In genomic region chr6:52705280-52705679, GRCm38 (mm10) we compare ENCODE assay signal across 27 mouse cellular contexts. TPM values are rescaled to one million over a fixed set of nuclear protein-coding genes. Genes with fewer than 3 reads are reported as not detected.
A peak's percentile ranks its signal among the peaks of the same experiment; 100 is the strongest.
DNase-seq lines count a peak whose midpoint lies in the region; ATAC-seq and TF ChIP-seq lines count a peak whose summit lies in the region.
"Had no signal": no experiment of that assay in that cellular context is flagged by ENCODE, and none has a peak within 500 bp of the region (broad histone marks: within the 10 kb centered on the region; RNA-seq: fewer than 3 reads in every experiment).

No protein-coding gene starts in this region.

- no peak for TF ChIP-seq CTCF in liver, adult 2 months (IDR thresholded peaks at IDR 0.05; ENCODE audit: low read depth, low read length)

- H3K4me2 ChIP-seq in liver, embryonic 11.5 days: no peak overlapping the region
- no peak overlapping the region for H3K4me2 ChIP-seq in intestine, embryonic 15.5 days (replicated peaks)
- H3K4me2 ChIP-seq: embryonic facial prominence, embryonic 13.5 days; forebrain, embryonic 12.5 days; forebrain, embryonic 15.5 days; heart, embryonic 12.5 days; heart, embryonic 15.5 days; hindbrain, embryonic 13.5 days had no signal

- H3K27ac ChIP-seq in liver, adult 2 months (replicated peaks; ENCODE audit: insufficient read depth, low read depth, low read length): 0 out of 2 replicates have a peak overlapping the region, but pooled peaks have one; percentile 44
- no peak overlapping the region for H3K27ac ChIP-seq in liver, embryonic 11.5 days (ENCODE audit: low read depth, low read length)
- peak overlapping the region; percentile 56; the same call in 1 of the 2 replicates for H3K27ac ChIP-seq in intestine, embryonic 15.5 days
- H3K27ac ChIP-seq: embryonic facial prominence, embryonic 10.5 days; embryonic facial prominence, embryonic 13.5 days; forebrain, embryonic 12.5 days; forebrain, embryonic 15.5 days; heart, embryonic 15.5 days; hindbrain, embryonic 10.5 days; hindbrain, embryonic 13.5 days had no signal

- H3K4me3 ChIP-seq in liver, adult 2 months (ENCODE audit: insufficient read depth, low read depth, low read length): no peak overlapping the region
- H3K4me3 ChIP-seq in liver, embryonic 11.5 days (ENCODE audit: low read depth, low read length): no peak overlapping the region
- no peak overlapping the region for H3K4me3 ChIP-seq in intestine, embryonic 15.5 days (replicated peaks)
- H3K4me3 ChIP-seq: embryonic facial prominence, embryonic 10.5 days; embryonic facial prominence, embryonic 13.5 days; erythroblast, embryonic 14.5 days; forebrain, embryonic 12.5 days; forebrain, embryonic 15.5 days; heart, embryonic 12.5 days; heart, embryonic 15.5 days; hindbrain, embryonic 10.5 days; hindbrain, embryonic 13.5 days had no signal

- TF ChIP-seq POLR2A in liver, adult 2 months (IDR thresholded peaks at IDR 0.05; ENCODE audit: extremely low read depth, insufficient read depth, low read length): no peak

- H3K9me3 ChIP-seq in liver, embryonic 11.5 days (ENCODE audit: control insufficient read depth, low read length): no peaks in the 10 kb centered on the region
- no peaks in the 10 kb centered on the region for H3K9me3 ChIP-seq in intestine, embryonic 15.5 days
- H3K9me3 ChIP-seq: embryonic facial prominence, embryonic 10.5 days; embryonic facial prominence, embryonic 13.5 days; forebrain, embryonic 12.5 days; forebrain, embryonic 15.5 days; heart, embryonic 12.5 days; heart, embryonic 15.5 days; hindbrain, embryonic 10.5 days; hindbrain, embryonic 13.5 days had no signal

- H3K4me1 ChIP-seq in liver, adult 2 months (ENCODE audit: control insufficient read depth, insufficient read depth, low read length): peaks cover 8% of the 10 kb centered on the region
- no peaks in the 10 kb centered on the region for H3K4me1 ChIP-seq in liver, embryonic 11.5 days (replicated peaks; ENCODE audit: control insufficient read depth, insufficient read depth, low read length)
- H3K4me1 ChIP-seq in intestine, embryonic 15.5 days (replicated peaks): no peaks in the 10 kb centered on the region
- H3K4me1 ChIP-seq: embryonic facial prominence, embryonic 10.5 days; embryonic facial prominence, embryonic 13.5 days; forebrain, embryonic 12.5 days; forebrain, embryonic 15.5 days; heart, embryonic 12.5 days; heart, embryonic 15.5 days; hindbrain, embryonic 10.5 days; hindbrain, embryonic 13.5 days had no signal

- H3K9ac ChIP-seq in liver, adult 2 months (ENCODE audit: low read depth, low read length): no peak overlapping the region
- H3K9ac ChIP-seq in liver, embryonic 11.5 days (ENCODE audit: low read depth, low read length): no peak overlapping the region
- no peak overlapping the region for H3K9ac ChIP-seq in intestine, embryonic 15.5 days
- H3K9ac ChIP-seq: embryonic facial prominence, embryonic 13.5 days; forebrain, embryonic 12.5 days; forebrain, embryonic 15.5 days; heart, embryonic 12.5 days; heart, embryonic 15.5 days; hindbrain, embryonic 13.5 days had no signal

- peak; percentile 76 for DNase-seq in liver, adult 2 months (ENCODE audit: extremely low read depth, low read depth, low spot score)
- no peak for DNase-seq in liver, embryonic 11.5 days (ENCODE audit: low spot score)
- DNase-seq in large intestine, adult 2 months (ENCODE audit: low read depth, low spot score): peak; percentile 84
- DNase-seq in ovary, postnatal 36 days (ENCODE audit: low spot score): no peak
- no peak for DNase-seq in cerebellum, adult 9-10 months
- DNase-seq: adrenal gland, postnatal 10 days; adrenal gland, postnatal 36 days; cerebellum, adult 18-20 months; cerebellum, postnatal 10 days; cerebellum, postnatal 36 days; embryo, embryonic 11 days; gastrocnemius, postnatal 25 days; heart, adult 18-20 months; heart, postnatal 10 days; heart, postnatal 36 days had no signal

- no peaks in the 10 kb centered on the region for H3K27me3 ChIP-seq in liver, adult 2 months (ENCODE audit: control insufficient read depth, insufficient read depth, low read length)
- H3K27me3 ChIP-seq in liver, embryonic 11.5 days (replicated peaks; ENCODE audit: control insufficient read depth, insufficient read depth, low read length): no peaks in the 10 kb centered on the region
- H3K27me3 ChIP-seq in intestine, embryonic 15.5 days (replicated peaks): no peaks in the 10 kb centered on the region
- H3K27me3 ChIP-seq: embryonic facial prominence, embryonic 13.5 days; forebrain, embryonic 12.5 days; forebrain, embryonic 15.5 days; heart, embryonic 12.5 days; heart, embryonic 15.5 days had no signal

- no peaks in the 10 kb centered on the region for H3K36me3 ChIP-seq in liver, adult 2 months (ENCODE audit: control insufficient read depth, insufficient read depth, low read length)
- H3K36me3 ChIP-seq in liver, embryonic 11.5 days (ENCODE audit: control insufficient read depth, insufficient read depth, low read length): no peaks in the 10 kb centered on the region
- no peaks in the 10 kb centered on the region for H3K36me3 ChIP-seq in intestine, embryonic 15.5 days
- H3K36me3 ChIP-seq: embryonic facial prominence, embryonic 10.5 days; embryonic facial prominence, embryonic 13.5 days; forebrain, embryonic 12.5 days; forebrain, embryonic 15.5 days; heart, embryonic 12.5 days; heart, embryonic 15.5 days; hindbrain, embryonic 10.5 days; hindbrain, embryonic 13.5 days had no signal

- ATAC-seq in liver, embryonic 11.5 days (replicated peaks; ENCODE audit: low FRiP score): no peak
- peak; percentile 90 for ATAC-seq in intestine, embryonic 15.5 days
- ATAC-seq: activated CD4-positive, CD25-positive, alpha-beta regulatory T cell, adult 4 months; forebrain, embryonic 15.5 days; hindbrain, embryonic 16.5 days had no signal

- no peaks in the 10 kb centered on the region for H3K79me2 ChIP-seq in liver, adult 2 months (ENCODE audit: control insufficient read depth, insufficient read depth, low read length)

RNA-seq across cellular contexts. Expression of gene Tax1bp1, which starts 8.2 kb away (rescaled TPM):
- 90.3 and 121 TPM in 2 replicates for total RNA-seq in liver, adult 2 months (2014; rRNA removed)
- polyA plus RNA-seq in liver, adult 2 months (2012; rRNA removed): 16.2 and 18.4 TPM in 2 replicates
- 83.2 and 90.2 TPM in 2 replicates for polyA plus RNA-seq in liver, embryonic 11.5 days (2014; fragmentation: Nextera tagmentation; extraction: Ambion mirVana)
- 162 and 172 TPM in 2 replicates for polyA plus RNA-seq in intestine, embryonic 15.5 days (2015; fragmentation: Nextera tagmentation; extraction: Ambion mirVana)
- polyA plus RNA-seq in large intestine, adult 2 months (2012; rRNA removed): 45.0 and 57.5 TPM in 2 replicates

Comparison
In these comparisons a context has a peak if more than half of its experiments do, and no peak if none do; other contexts are left out.
1. DNase-seq: peak in liver, adult 2 months (single experiment) and large intestine, adult 2 months (single experiment); none in liver, embryonic 11.5 days (single experiment), ovary, postnatal 36 days (single experiment) and cerebellum, adult 9-10 months (single experiment).